Mouse (Mus musculus): ENCODE measurements around the gene Gnao1.

DNA sequence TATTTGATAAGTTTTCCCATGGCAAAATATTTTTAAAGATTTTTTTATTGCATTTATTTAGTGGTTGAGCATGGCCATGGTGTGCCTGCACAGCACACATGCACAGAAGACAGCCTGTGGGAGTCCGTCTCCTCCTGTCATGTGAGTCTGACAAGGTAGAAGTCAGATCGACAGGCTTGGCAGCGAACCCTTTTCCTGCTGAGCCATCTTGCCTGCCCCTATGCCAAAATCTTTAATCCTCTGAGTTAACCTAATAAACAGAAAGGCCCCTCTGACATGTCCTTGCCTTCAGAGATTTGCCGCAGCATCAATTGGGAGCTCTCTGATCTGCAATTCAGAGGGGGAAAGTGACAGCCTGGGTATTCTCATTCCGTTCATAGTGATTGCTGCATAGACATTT lies 26.0 kb downstream of the Gnao1 start:
- TF ChIP-seq CTCF (IDR thresholded peaks at IDR 0.05; ENCODE audit: low read depth) (no peak), EP300 (optimal IDR thresholded peaks at IDR 0.05) (no peak)

Data from stomach, postnatal 0 days (tissue).